Mouse (Mus musculus): ENCODE results near the gene Thegl.
"Not testable (repeated sequence)": the region's sequence is repeated elsewhere in the genome, so short reads cannot be mapped to it uniquely, and the experiment has no call there.

Thegl gene

DNA sequence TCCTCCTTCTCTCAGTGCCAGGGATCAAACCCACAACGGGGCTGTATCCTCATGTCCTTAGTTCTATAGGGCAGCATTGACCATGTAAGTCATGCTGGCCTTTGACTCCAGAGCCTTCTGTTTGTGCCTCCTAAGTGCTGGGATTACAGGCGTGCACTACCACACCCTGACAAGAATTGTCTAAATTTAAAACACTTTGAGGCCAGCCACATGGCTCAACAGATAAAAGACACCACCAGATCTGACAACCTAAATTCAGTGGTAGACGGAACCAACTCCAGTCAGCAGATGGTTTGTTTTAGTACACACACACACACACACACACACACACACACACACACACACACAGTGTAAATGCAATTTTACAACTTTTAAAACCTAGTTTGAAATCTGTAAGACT is 12.2 kb downstream of the Thegl start:
- CTCF ChIA-PET, result interaction anchor here in 1 of 4 experiments (0.8 kb wide), 1 partner anchor 10 kb away, joined by 3 read pairs; no protein-coding TSS in a partner anchor
- POLR2A ChIA-PET, result no interaction called here

DNA sequence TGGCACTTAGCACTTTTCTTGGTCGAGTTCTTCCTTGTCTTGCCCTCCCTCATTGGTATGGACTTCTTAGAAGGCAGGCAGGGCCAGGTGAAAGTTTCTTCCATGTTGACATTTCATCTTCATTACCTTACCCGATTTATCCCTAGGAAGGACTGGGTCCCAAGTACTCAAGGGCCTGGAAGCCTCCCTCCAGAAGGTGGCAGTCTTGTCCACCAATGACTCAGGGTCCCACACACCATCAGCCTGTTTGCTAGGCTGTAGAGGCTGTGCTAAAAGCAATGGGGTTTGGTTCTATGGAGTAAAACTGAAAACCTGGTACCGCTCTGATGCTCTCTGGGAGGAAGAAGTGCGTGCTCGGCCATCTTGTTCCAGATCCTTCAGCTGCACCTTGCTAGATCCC is 13.9 kb downstream of the Thegl start:
- ChIA-PET POLR2A (no interaction called here), CTCF (interaction anchor here in 2 of 4 experiments (0.7 to 1.1 kb wide), 3 partner anchors 9 to 32 kb away, joined by 3 to 7 read pairs (median 3); no protein-coding TSS in a partner anchor)

DNA sequence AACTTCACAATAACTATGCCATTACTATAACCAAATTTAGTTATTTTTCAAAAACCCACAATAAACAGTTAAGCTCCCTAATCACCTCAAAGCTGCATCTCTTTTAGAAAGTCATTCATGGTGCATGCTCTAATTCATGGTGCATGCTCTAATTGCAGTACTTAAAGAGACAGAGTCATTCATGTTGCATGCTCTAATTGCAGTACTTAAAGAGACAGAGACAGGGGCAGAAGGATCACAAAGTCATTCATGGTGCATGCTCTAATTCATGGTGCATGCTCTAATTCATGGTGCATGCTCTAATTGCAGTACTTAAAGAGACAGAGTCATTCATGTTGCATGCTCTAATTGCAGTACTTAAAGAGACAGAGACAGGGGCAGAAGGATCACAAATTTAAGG is 19.3 kb downstream of the Thegl start:
- POLR2A ChIA-PET, result not testable (repeated sequence)

DNA sequence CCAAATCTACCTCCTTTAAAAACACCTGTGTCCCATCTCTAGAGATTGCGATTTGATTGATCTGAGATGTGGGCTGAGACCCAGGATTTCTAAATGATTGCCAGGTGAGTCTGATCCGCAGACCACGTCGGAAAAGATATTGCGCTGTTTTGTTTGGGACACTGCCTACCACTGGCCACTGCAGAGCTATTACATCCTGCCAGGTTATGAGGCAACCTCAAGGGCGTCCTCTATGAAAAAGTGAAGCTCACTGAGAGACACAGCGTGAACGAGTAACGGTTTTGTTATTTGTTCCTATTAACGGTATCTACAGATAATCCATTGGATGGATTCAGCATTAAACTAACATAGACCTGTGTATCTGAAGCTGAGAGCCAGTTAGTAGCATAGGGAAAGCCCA is 22.6 kb downstream of the Thegl start:
- CTCF ChIA-PET, result interaction anchor here in 1 of 4 experiments (0.9 to 1.2 kb wide), 3 partner anchors 9 to 185 kb away, joined by 3 to 4 read pairs (median 3); no protein-coding TSS in a partner anchor
- POLR2A ChIA-PET, result interaction anchor here in 2 of 4 experiments (0.7 to 1.0 kb wide), 2 partner anchors 64 to 328 kb away, joined by 3 read pairs; partner anchors contain the start of gene Srp72 (in 1 of the 2)

More for the DNA sequence above, 19.3 kb downstream of the Thegl start:
- CTCF ChIA-PET, result interaction anchor here in 1 of 4 experiments (0.6 kb wide), 1 partner anchor 1881 kb away, joined by 3 read pairs; no protein-coding TSS in a partner anchor

DNA sequence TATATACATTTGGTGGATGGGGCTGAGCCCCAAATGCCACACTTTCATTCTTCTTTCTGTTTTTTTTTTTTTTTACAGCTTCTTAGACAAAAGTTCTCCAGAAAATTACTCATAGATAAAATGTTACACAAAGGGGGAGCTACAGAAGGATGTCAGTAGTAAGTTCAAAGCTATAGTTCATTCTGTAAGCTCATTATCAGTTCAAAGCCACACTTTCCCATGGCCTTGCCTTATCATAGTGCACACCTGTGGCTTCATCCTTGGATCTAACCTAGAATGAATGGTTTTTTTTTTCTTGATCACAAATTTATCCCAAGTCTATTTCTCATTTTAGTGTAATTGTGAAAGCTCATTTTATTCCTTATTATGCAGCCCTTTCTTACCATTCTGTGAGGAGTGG is 23.6 kb downstream of the Thegl start:
- POLR2A ChIA-PET, result interaction anchor here in 1 of 4 experiments (0.7 kb wide), 1 partner anchor 24 kb away, joined by 3 read pairs; the partner anchor contains the start of gene Thegl
- CTCF ChIA-PET, result interaction anchor here in 2 of 4 experiments (0.6 to 1.2 kb wide), 4 partner anchors 10 to 183 kb away, joined by 3 to 5 read pairs (median 3); no protein-coding TSS in a partner anchor

DNA sequence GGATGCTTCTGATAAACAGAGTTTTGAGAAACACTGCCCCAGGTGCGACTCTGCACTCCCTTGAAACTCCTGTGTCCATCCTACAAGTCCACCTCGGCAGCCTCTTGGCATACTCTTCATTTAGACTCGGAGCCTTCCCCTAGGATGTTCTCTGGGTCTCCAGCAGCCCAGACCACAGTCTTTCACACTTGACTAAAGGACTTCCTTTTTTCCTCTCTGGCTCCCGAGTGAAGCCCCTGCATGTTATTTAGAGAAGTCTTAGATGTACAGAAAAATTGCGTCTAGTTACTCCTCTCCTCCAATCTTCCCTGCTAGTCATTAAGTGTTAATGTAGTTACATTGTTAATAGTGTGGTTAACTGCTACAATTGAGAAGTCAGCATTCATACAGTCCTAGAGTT is 28.5 kb downstream of the Thegl start:
- CTCF ChIA-PET, result no interaction called here
- POLR2A ChIA-PET, result no interaction called here

DNA sequence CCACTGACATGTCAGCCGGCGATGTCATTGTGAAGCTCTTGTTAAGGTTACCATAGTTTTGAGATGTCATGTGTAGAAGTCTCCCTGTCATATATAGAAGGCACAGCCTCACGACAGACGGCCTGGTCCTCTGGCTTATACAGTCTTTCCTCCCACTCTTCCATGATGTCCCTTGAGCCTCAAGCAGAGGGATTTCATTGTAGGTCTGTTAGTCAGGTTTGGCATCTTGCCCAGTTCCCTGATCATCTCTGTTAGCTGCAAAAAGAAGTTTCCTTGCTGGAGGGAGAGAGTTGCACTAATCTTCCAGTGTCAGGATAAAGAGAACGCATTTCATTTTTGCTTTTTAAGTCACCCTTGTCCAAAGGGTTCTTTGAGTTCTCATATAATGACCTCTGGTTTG is 36.8 kb downstream of the Thegl start:
- POLR2A ChIA-PET, result no interaction called here
- CTCF ChIA-PET, result interaction anchor here in 2 of 4 experiments (0.5 to 0.6 kb wide), 3 partner anchors 12 to 766 kb away, joined by 3 read pairs; no protein-coding TSS in a partner anchor

DNA sequence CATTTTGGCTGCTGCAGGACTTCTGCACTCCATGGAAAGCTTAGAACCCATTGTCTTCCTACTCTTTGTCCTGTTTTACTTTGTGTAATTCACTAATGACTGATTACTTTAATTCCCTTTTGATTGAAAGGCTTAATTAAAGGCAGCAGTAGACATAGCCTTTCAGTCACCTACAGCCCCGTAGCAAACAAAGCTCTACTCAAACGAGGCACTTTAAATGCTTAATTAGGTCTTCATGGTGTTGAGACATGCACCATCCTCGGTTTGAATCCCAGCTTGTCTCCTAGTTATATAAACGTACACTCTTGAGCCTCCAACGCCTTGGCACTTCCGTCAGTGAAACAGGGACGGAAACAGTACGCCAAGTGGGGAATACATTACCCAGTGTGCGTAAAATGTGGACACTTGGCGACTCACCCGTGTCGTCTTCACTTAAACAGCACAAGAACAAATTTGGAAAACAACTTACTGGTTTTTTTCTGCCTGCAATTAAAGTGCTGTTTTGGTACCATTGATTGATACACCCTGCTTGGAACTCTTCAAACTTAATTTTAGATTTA is 41.1 kb downstream of the Thegl start:
- POLR2A ChIA-PET, result no interaction called here

DNA sequence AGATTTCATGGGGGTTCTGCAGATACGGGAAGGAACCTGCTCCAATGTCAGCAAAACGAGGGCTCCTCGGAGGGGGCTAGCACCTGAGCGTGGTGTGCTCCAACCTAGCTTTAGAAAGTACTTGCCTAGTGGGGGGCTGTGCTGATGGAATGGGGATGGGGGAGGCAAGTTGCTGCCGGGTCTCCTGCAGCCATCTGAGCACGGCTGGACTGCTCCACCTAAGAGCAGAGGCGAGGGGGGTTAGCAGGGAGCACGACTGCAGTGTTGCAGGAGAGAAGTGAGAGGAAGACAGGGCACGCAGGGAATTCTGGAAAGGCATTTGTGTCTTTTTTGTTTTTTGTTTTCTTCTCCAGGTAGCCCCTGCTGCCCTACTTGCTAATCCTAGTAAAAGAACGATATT is 44.5 kb downstream of the Thegl start:
- CTCF ChIA-PET, result interaction anchor here in 2 of 4 experiments (1.3 to 1.8 kb wide), 2 partner anchors 9 to 15 kb away, joined by 4 to 6 read pairs; no protein-coding TSS in a partner anchor
- POLR2A ChIA-PET, result interaction anchor here in 2 of 4 experiments (1.4 to 2.2 kb wide), 3 partner anchors 13 to 29 kb away, joined by 3 to 8 read pairs (median 3); no protein-coding TSS in a partner anchor

More for the DNA sequence above, 41.1 kb downstream of the Thegl start:
- CTCF ChIA-PET, result interaction anchor here in 2 of 4 experiments (0.8 to 1.0 kb wide), 2 partner anchors 56 to 229 kb away, joined by 3 read pairs; no protein-coding TSS in a partner anchor

DNA sequence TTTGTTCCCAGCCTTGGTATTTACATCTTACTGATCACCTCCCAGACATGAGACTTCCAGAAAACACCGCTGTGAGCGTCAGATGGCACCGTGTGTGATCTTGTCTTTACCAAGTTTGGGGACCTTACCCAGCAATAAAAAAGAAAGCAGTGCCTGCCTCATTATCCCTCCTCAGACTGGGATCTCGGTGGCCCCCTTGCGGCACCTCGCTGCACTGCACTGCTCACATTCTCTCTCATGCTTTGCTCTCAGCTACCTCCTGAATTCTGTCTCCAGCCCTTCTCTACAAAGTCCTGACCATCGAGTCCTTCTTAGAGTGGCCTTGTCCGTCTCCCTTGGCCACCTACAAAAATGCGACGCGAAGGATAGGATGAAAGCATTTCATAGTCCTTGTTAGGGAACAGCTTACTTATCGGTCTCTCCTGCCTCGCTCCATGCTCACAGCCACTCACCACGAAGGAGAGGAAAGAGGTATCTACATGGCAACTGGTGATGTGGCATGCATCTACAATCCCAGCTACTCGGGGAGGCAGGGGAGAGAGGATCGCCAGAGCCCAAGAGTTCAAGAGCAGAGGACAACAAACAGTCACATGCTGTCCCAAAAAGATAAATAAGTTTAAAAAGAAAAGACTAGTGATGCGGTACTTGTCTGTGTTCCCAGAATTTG is 45.7 kb downstream of the Thegl start:
- ChIA-PET POLR2A (interaction anchor here in 3 of 4 experiments (0.5 to 1.6 kb wide), 7 partner anchors 11 to 994 kb away, joined by 3 to 5 read pairs (median 3); no protein-coding TSS in a partner anchor), CTCF (interaction anchor here (0.5 to 1.8 kb wide), 33 partner anchors 9 to 1718 kb away, joined by 3 to 9 read pairs (median 3); partner anchors contain the start of genes Paics (in 1 of the 4), Ppat (in 1 of the 4) and Thegl (in 1 of the 4))

DNA sequence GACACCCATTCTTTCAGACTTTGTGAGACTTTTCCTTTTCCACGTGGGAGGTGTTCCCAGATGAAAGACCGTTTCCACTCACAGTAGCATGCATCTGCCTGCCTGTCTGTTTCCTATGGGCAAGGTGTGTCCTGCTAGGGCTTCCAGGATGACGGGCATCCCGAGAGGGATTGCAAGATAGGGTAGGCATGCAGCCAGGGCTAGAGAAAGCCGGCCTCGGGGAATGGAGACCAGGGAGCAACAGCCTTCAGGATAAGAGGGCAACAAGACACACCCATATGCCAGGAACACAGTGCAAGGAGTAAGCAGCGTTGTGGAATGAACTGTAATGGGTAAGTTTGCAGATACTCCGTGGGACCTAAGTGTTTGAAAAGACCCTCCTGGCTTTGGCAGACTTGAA is 51.5 kb downstream of the Thegl start:
- ChIA-PET POLR2A (interaction anchor here in 1 of 4 experiments (1.7 kb wide), 1 partner anchor 12 kb away, joined by 3 read pairs; no protein-coding TSS in a partner anchor), CTCF (no interaction called here)

DNA sequence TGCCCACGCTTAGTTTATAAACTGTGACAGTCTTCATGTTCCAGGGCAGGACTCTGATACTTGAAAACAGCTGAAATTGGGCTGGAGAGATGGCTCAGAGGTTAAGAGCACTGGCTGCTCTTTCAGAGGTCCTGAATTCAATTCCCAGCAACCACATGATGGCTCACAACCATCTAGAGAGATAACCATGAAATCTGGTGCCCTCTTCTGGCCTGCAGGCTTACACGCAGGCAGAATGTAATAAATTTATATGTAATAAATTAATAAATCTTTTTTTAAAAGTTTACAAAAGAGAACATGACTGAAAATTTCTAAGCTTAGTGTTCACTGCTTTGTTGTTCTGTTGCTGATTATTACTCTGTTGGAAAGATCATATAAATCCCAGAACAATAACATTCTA is 55.2 kb downstream of the Thegl start:
- ChIA-PET CTCF (interaction anchor here in 3 of 4 experiments (0.5 to 2.8 kb wide), 8 partner anchors 9 to 123 kb away, joined by 3 to 9 read pairs (median 7); no protein-coding TSS in a partner anchor), POLR2A (interaction anchor here in 2 of 4 experiments (0.6 to 1.1 kb wide), 2 partner anchors 38 to 147 kb away, joined by 4 read pairs; no protein-coding TSS in a partner anchor)

DNA sequence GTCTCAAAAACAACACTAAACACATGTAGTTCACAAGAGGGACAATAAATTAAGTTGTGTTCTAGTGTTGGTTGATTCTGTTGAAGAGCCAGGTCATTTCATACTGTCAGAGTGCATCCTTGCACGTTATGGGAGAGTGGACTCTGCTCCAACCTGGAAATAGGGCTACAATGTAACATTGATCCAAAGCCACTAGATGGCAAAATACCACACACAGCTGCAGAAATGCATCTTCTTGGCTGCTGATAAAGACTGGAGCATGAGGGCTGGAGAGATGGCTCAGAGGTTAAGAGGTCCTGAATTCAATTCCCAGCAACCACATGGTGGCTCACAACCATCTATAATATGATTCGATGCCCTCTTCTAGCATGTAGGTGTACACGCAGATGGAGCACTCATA is 55.8 kb downstream of the Thegl start:
- CTCF ChIA-PET, result interaction anchor here in 2 of 4 experiments (1.2 to 2.8 kb wide), 6 partner anchors 10 to 122 kb away, joined by 6 to 9 read pairs (median 8); no protein-coding TSS in a partner anchor
- POLR2A ChIA-PET, result interaction anchor here in 1 of 4 experiments (0.6 kb wide), 1 partner anchor 148 kb away, joined by 4 read pairs; no protein-coding TSS in a partner anchor

DNA sequence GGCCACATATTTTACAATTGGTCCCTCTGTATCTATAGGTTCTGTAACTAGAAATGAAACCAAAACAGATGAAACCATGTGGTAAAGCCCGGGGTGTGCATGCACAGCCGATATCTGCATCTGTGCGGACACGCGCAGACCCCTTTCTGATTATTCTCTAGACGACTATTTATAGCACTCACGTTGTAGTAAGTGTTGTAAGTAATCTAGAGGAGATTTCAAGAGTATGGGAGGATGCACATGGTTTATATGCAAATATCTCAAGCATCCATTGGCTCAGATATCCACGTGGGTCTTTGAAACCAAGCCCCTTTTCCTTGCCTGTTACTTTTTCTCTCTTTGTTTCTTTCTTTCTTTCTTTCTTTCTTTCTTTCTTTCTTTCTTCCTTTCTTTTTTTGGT is 58.0 kb downstream of the Thegl start:
- POLR2A ChIA-PET, result interaction anchor here in 2 of 4 experiments (0.6 to 2.1 kb wide), 3 partner anchors 13 to 133 kb away, joined by 3 to 10 read pairs (median 4); no protein-coding TSS in a partner anchor
- CTCF ChIA-PET, result interaction anchor here in 2 of 4 experiments (0.6 to 2.8 kb wide), 2 partner anchors 16 to 166 kb away, joined by 5 to 9 read pairs; no protein-coding TSS in a partner anchor

DNA sequence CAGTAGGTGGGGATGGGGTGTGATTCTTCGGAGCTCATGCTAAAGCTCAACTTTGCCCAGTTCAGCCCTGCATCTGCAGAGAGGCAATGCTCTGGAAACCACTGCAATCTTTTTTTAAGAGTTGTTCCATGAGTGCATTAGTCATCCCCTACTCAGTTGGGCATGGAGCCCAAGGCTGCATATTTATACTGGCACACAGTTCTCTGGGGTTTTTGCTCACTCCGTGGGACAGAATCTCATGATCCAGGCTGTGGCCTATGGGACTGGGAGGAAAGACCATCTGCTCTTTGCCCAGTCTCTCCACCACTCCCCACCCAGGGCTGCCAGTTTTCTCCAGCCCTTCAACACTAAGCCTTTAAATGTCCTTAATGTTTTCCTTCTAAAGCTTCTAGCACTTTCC is 59.1 kb downstream of the Thegl start:
- CTCF ChIA-PET, result no interaction called here
- POLR2A ChIA-PET, result interaction anchor here in 1 of 4 experiments (1.1 kb wide), 1 partner anchor 11 kb away, joined by 3 read pairs; no protein-coding TSS in a partner anchor

DNA sequence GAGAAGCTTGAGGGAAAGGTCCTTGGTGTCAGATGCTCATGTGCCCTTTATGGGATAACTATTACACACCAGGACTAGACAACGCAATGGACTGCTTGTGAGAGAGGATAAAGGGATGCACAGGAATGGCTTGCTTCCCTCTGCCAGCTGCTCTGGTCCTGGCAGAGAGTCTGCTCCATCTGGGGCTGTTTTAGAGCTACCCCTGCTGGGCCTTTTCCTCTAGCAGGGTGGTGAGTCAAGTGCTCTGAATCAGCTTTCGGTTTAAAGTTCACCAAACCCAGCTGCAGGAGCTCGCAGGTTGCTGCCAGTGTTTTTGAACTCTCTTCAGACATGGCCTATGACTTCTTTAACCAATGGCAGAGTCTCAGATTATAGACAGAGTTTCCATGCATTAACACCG is 60.1 kb downstream of the Thegl start:
- POLR2A ChIA-PET, result interaction anchor here in 2 of 4 experiments (0.6 to 1.1 kb wide), 2 partner anchors 10 to 227 kb away, joined by 3 to 4 read pairs; no protein-coding TSS in a partner anchor
- CTCF ChIA-PET, result interaction anchor here in 1 of 4 experiments (0.6 kb wide), 1 partner anchor 15 kb away, joined by 4 read pairs; no protein-coding TSS in a partner anchor

DNA sequence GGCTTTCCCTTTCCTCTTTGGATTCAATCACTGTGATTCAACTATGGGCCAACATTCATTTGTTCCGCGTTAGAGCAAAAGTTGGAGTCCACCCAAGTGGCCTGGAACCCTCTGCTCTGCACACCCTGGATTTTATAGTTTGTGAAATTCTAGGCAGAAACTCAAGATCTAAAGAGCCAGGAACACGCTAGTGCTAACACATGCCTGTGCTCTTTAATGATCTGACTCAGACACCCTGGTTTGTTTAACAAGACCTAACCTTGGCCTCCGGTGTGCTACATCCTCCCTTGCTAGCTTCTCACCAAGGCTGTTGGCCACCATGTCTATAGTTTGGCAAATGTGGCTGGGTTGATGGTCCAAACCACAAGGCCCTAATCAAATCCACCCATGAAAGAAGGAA is 64.9 kb downstream of the Thegl start:
- ChIA-PET POLR2A (interaction anchor here in 1 of 4 experiments (0.8 kb wide), 1 partner anchor 14 kb away, joined by 3 read pairs; no protein-coding TSS in a partner anchor), CTCF (interaction anchor here in 1 of 4 experiments (0.8 kb wide), 1 partner anchor 19 kb away, joined by 3 read pairs; no protein-coding TSS in a partner anchor)

DNA sequence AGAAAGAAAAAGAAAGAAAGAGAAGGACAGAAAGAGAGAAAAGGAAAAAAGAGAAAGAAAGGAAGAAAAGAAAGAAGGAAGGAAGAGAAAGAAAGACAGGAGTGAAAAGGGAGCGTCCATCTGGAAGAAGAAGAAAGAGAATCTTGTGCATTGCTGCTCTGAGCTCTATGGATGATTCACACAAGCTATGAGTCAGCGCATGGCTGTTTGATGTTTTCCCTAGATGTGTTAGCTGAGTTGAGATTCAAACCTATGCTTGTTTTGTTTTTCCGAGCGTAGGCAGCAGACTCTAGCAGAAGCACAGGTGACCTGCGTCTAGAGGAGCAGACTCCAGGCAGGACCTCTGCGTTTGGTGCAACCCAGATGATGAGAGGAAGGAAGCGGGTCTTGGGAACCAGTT is 66.9 kb downstream of the Thegl start:
- ChIA-PET CTCF (no interaction called here), POLR2A (no interaction called here)

DNA sequence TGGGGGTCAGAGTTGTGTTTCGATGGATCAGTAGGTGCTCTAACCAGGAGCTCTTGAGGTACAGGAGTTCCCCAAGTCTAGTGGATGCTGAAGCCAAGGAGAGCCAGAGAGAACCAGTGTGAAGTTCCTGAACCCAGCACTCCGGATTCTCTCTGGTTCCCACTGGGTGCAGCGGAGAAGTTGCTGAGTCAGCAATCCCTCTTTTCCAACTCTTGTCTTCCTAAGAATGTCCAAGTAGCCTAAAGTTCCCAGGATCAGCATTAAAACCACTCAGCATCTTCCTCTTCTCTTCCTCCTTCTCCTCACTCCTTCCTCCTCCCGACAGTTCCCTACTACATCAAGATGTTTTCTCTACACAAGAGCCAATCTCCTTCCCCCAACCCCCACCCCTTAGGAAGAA is 68.6 kb downstream of the Thegl start:
- ChIA-PET POLR2A (interaction anchor here in 1 of 4 experiments (0.7 kb wide), 1 partner anchor 555 kb away, joined by 3 read pairs; no protein-coding TSS in a partner anchor), CTCF (no interaction called here)
